Mouse (Mus musculus) C2C12 (cell line): ENCODE results near the gene Cytl1.

Experiments
- CTCF ChIP-seq: IDR thresholded peaks from one replicate; pipeline ENCODE4 v1.5.1; 2011; ENCODE audit not compliant: control insufficient read depth, insufficient read depth, insufficient read length
- MAX ChIP-seq: IDR thresholded peaks from one replicate; pipeline ENCODE4 v1.6.1; 2011; ENCODE audit warnings: mild to moderate bottlenecking, control low read depth
- MYOD1 ChIP-seq: IDR thresholded peaks from one replicate; pipeline ENCODE4 v1.6.1; 2011; ENCODE audit warnings: low read depth; ENCODE audit not compliant: control insufficient read depth, insufficient read length
- MYOG ChIP-seq: IDR thresholded peaks from one replicate; pipeline ENCODE4 v1.6.1; 2011; ENCODE audit not compliant: control insufficient read depth, insufficient read length; ENCODE audit errors: extremely low read depth
- USF1 ChIP-seq: IDR thresholded peaks from one replicate; pipeline ENCODE4 v1.6.1; 2011; ENCODE audit warnings: low read depth, mild to moderate bottlenecking, control low read depth, moderate library complexity

DNA sequence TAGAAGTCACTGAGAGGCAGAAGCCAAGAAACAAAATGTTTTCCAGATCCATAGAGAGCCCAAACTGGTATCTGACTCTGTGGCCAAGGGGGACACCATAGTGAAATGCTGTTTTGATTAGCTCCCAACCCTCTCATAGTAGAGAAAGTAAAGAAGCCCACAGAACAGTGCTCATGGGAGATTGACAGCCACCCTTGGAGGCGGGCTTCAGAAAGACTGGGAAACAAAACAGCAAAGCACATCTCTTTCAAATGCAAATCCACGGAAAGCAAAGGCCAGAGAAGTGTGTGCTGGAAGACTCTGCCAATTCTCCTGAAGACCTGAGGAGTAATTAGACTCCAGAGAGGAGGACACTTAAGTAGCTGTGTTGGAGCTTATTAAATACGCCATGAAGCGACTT lies 39.5 kb upstream of the Cytl1 start:
- TF ChIP-seq CTCF (no peak), USF1 (no peak), MAX (no peak), MYOG (no peak), MYOD1 (no peak)
